ENCODE assay signal across 7 mouse cellular contexts in the genomic region with DNA sequence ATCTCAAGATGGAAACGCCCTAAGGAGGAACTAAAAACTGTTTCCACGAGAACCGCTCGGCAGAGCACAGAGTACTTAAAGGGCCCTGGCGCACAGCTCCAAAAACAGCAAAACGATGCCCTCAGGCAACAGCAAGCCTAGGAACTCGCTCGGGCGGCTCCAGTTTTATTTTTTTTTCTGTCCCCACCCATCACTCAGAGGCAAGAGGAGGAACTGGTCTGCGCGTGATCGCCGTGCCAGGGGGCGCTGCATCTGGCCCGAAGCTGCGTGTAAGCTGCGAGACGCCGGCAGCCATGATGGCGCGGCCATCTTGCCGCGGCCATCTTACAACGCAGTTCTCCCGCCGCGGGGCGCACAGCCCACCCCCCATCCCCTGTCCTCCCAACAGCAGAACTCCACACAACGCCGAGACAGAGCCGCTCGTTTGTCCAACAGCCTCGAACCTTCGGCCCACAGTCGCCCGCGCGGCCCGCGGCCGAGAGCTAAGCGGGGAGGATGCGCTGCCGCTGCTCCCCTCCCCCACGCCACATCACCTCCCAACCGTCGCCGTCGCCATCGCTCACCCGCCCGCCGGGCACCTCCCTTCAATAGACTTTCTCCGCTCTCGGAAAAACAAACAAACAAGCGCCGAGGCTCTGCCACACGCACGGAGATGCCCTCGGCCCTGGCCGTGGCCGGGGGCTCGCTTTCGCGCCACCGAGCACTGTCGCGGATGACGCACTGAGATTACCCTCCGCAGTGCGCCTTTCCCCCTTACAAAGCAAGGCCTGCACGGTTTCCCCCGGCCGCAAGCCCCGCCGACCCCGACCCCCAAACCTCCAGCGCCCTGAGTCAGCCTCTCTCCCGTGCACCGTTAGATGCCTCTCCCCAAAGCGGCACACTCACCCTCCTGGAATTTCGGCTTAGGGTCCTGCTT. TPM values are rescaled to one million over a fixed set of nuclear protein-coding genes. Genes with fewer than 3 reads are reported as not detected.
DNase-seq lines count a peak whose midpoint lies in the region; ATAC-seq and TF ChIP-seq lines count a peak whose summit lies in the region.

No protein-coding gene starts in this region.

- WGBS in intestine, postnatal 0 days: under 1% methylated on average over 82 of the region's 82 CpGs
- WGBS in midbrain, embryonic 12.5 days: under 1% methylated on average over 82 of the region's 82 CpGs
- under 1% methylated on average over 82 of the region's 82 CpGs for WGBS in small intestine, adult 2 months

- H3K27me3 ChIP-seq in intestine, postnatal 0 days (replicated peaks; ENCODE audit: control insufficient read depth, insufficient read depth, low read length): no peaks in the 10 kb centered on the region
- H3K27me3 ChIP-seq in midbrain, embryonic 12.5 days: peaks cover 5% of the 10 kb centered on the region; the same call in 1 of the 2 replicates
- no peaks in the 10 kb centered on the region for H3K27me3 ChIP-seq in small intestine, adult 2 months (ENCODE audit: control insufficient read depth, insufficient read depth, low read length)

- peak; percentile 65 for ATAC-seq in intestine, postnatal 0 days
- ATAC-seq in midbrain, embryonic 12.5 days (ENCODE audit: low FRiP score, low read depth): peak; percentile 69

- TF ChIP-seq CTCF in intestine, postnatal 0 days (IDR thresholded peaks at IDR 0.05; ENCODE audit: low read depth): peak; percentile 85
- TF ChIP-seq CTCF in small intestine, adult 2 months (IDR thresholded peaks at IDR 0.05; ENCODE audit: extremely low read depth, insufficient read length, insufficient replicate concordance, low read depth, low read length): peak; percentile 51; the same call in 1 of the 2 replicates

- H3K9me3 ChIP-seq in intestine, postnatal 0 days (ENCODE audit: control insufficient read depth): no peaks in the 10 kb centered on the region
- no peaks in the 10 kb centered on the region for H3K9me3 ChIP-seq in midbrain, embryonic 12.5 days

- no peak for TF ChIP-seq POLR2A in small intestine, adult 2 months (IDR thresholded peaks at IDR 0.05; ENCODE audit: low read depth, low read length)

- intact Hi-C loops in left cerebral cortex, postnatal 4 days (cut with DNase I): no loop called here

- peak overlapping the region; percentile 95 for H3K9ac ChIP-seq in intestine, postnatal 0 days (ENCODE audit: low read depth, low read length)
- peak overlapping the region; percentile 94 for H3K9ac ChIP-seq in midbrain, embryonic 12.5 days (replicated peaks)

- H3K4me1 ChIP-seq in intestine, postnatal 0 days (replicated peaks; ENCODE audit: control insufficient read depth, insufficient read depth, low read length): no peaks in the 10 kb centered on the region
- peaks cover 18% of the 10 kb centered on the region for H3K4me1 ChIP-seq in midbrain, embryonic 12.5 days
- H3K4me1 ChIP-seq in small intestine, adult 2 months (ENCODE audit: control insufficient read depth, insufficient read depth, insufficient read length, low read length): peaks cover 4% of the 10 kb centered on the region; the same call in 1 of the 2 replicates

- H3K4me3 ChIP-seq in intestine, postnatal 0 days (ENCODE audit: low read depth, low read length): peak overlapping the region; percentile 99
- H3K4me3 ChIP-seq in midbrain, embryonic 12.5 days: peak overlapping the region; percentile 95
- peak overlapping the region; percentile 99 for H3K4me3 ChIP-seq in small intestine, adult 2 months (ENCODE audit: low read depth, low read length)

- peak overlapping the region; percentile 99 for H3K27ac ChIP-seq in intestine, postnatal 0 days (ENCODE audit: low read depth, low read length)
- peak overlapping the region; percentile 98 for H3K27ac ChIP-seq in midbrain, embryonic 12.5 days (replicated peaks)
- peak overlapping the region; percentile 99 for H3K27ac ChIP-seq in small intestine, adult 2 months (ENCODE audit: insufficient read depth, low read depth, low read length)

- peaks cover 3% of the 10 kb centered on the region; the same call in 1 of the 2 replicates for H3K36me3 ChIP-seq in intestine, postnatal 0 days (ENCODE audit: control insufficient read depth, insufficient read depth)
- 0 out of 2 replicates have a peak, but pooled peaks cover under 1% of the 10 kb centered on the region for H3K36me3 ChIP-seq in midbrain, embryonic 12.5 days
- H3K36me3 ChIP-seq in small intestine, adult 2 months (ENCODE audit: control insufficient read depth, insufficient read depth, low read length): peaks cover 2% of the 10 kb centered on the region; the same call in 1 of the 2 replicates

- peak; percentile 88 for DNase-seq in adrenal gland, adult 8-10 months
- DNase-seq in embryo, embryonic 9.5 days (ENCODE audit: extremely low spot score): peak; percentile 85
- DNase-seq in gastrocnemius, postnatal 4 days (ENCODE audit: low spot score in 2 of 2): peak; percentile 71 to 89
- DNase-seq in left cerebral cortex, postnatal 4 days: peak; percentile 91

- peak overlapping the region; percentile 78 for H3K4me2 ChIP-seq in intestine, postnatal 0 days (replicated peaks; ENCODE audit: low read depth)
- H3K4me2 ChIP-seq in midbrain, embryonic 12.5 days (replicated peaks): peak overlapping the region; percentile 91

RNA-seq across cellular contexts. Expression of a gene that starts 0.7 kb away (rescaled TPM):
- total RNA-seq in adrenal gland, adult 8-10 months (2022): 100 to 1,000 TPM; 379 to 403 (median 391) TPM
- total RNA-seq in gastrocnemius, postnatal 4 days (2021): 100 to 1,000 TPM; 264 to 265 TPM
- polyA plus RNA-seq in intestine, postnatal 0 days (2015; fragmentation: Nextera tagmentation; extraction: Ambion mirVana): 215 and 227 TPM in 2 replicates
- 100 to 1,000 TPM; 436 to 445 TPM for total RNA-seq in left cerebral cortex, postnatal 4 days (2021)
- polyA plus RNA-seq in midbrain, embryonic 12.5 days (2016; fragmentation: Nextera tagmentation; extraction: Ambion mirVana): 544 and 551 TPM in 2 replicates
- polyA plus RNA-seq in small intestine, adult 2 months (2012; rRNA removed): 8.3 and 21.0 TPM in 2 replicates

RNA-seq across cellular contexts. Expression of a gene that starts 49.0 kb away (rescaled TPM):
- total RNA-seq in adrenal gland, adult 8-10 months (2022): 1 to 10 TPM; 4.9 to 6.2 (median 5.7) TPM
- 10 to 100 TPM; 13.2 to 15.5 TPM for total RNA-seq in gastrocnemius, postnatal 4 days (2021)
- polyA plus RNA-seq in intestine, postnatal 0 days (2015; fragmentation: Nextera tagmentation; extraction: Ambion mirVana): 2.5 TPM in 2 replicates
- total RNA-seq in left cerebral cortex, postnatal 4 days (2021): 10 to 100 TPM in 1 of 2 experiments, 1 to 10 TPM in 1; 7.3 to 10.8 TPM
- polyA plus RNA-seq in midbrain, embryonic 12.5 days (2016; fragmentation: Nextera tagmentation; extraction: Ambion mirVana): 24.0 and 25.7 TPM in 2 replicates
- polyA plus RNA-seq in small intestine, adult 2 months (2012; rRNA removed): 2.8 and 4.1 TPM in 2 replicates

RNA-seq across cellular contexts. Expression of a gene that starts 60.0 kb away (rescaled TPM):
- 100 to 1,000 TPM; 176 to 258 (median 215) TPM for total RNA-seq in adrenal gland, adult 8-10 months (2022)
- total RNA-seq in gastrocnemius, postnatal 4 days (2021): 10 to 100 TPM; 28.7 to 34.2 TPM
- polyA plus RNA-seq in intestine, postnatal 0 days (2015; fragmentation: Nextera tagmentation; extraction: Ambion mirVana): 305 and 311 TPM in 2 replicates
- total RNA-seq in left cerebral cortex, postnatal 4 days (2021): 10 to 100 TPM; 18.4 to 32.1 TPM
- 8.6 and 9.5 TPM in 2 replicates for polyA plus RNA-seq in midbrain, embryonic 12.5 days (2016; fragmentation: Nextera tagmentation; extraction: Ambion mirVana)
- 24.9 and 33.8 TPM in 2 replicates for polyA plus RNA-seq in small intestine, adult 2 months (2012; rRNA removed)

Comparison
In these comparisons a context has a peak if more than half of its experiments do, and no peak if none do; other contexts are left out.
1. Peak in every context shown above with its lines: DNase-seq, ATAC-seq, H3K4me3 ChIP-seq and H3K27ac ChIP-seq.
2. RNA of a gene that starts 60.0 kb away (total RNA-seq): 176 to 258 TPM in adrenal gland, adult 8-10 months; 28.7 to 34.2 TPM in gastrocnemius, postnatal 4 days and 18.4 to 32.1 TPM in left cerebral cortex, postnatal 4 days; every median in the first group is over 4 times any median in the second.